Mouse (Mus musculus): ENCODE measurements around the gene C130050O18Rik. TPM values are rescaled to one million over a fixed set of nuclear protein-coding genes. Genes with fewer than 3 reads are reported as not detected.
A peak's percentile ranks its signal among the peaks of the same experiment; 100 is the strongest.

Gene C130050O18Rik
- polyA plus RNA-seq, 1 experiment from 2014 or later, result 1.5 TPM

DNA sequence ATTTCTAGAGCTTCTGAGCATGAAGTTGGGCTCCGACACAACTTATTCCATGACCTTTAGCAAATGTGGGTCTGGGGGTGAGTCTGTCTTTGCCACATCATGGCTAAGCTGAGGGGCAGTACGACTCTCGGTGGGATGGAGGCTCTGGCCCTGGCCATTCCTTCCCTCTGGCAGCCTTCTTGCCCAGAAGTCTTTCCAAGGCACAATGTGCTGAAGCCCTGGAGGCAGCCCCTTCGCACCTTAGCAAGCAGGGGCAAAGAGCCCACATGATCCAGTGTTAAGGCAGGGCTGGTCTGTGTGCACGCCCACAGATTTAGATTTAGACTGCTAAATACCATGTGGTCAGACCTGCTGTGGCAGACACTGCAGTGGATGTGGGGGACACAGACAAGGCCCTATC lies 6.3 kb upstream of the C130050O18Rik start:
- ATAC-seq (ENCODE audit: insufficient number of reproducible peaks, insufficient read depth, low FRiP score, low TSS enrichment, low read depth), result no peak
- H3K9me3 ChIP-seq, result no peaks in the 10 kb centered on the region
- no peak overlapping the region for H3K9ac ChIP-seq (replicated peaks)
- no peaks in the 10 kb centered on the region for H3K36me3 ChIP-seq
- 77% methylated on average over 5 of the region's 5 CpGs for WGBS
- H3K4me2 ChIP-seq, result no peak overlapping the region
- H3K4me1 ChIP-seq (replicated peaks), result peaks cover 15% of the 10 kb centered on the region
- peak overlapping the region; percentile 13; the same call in 1 of the 2 replicates for H3K27ac ChIP-seq
- no peak overlapping the region for H3K4me3 ChIP-seq (replicated peaks)
- no peaks in the 10 kb centered on the region for H3K27me3 ChIP-seq

- H3K9me3 ChIP-seq, result no peaks in the 10 kb centered on the region
- no peak overlapping the region for H3K4me2 ChIP-seq
- 94% methylated on average over 14 of the region's 14 CpGs for WGBS
- no peak overlapping the region for H3K4me3 ChIP-seq (replicated peaks)
- H3K27me3 ChIP-seq, result no peaks in the 10 kb centered on the region
- H3K27ac ChIP-seq, result no peak overlapping the region
- H3K9ac ChIP-seq (replicated peaks), result no peak overlapping the region
- no peaks in the 10 kb centered on the region for H3K36me3 ChIP-seq
- no peak for ATAC-seq (ENCODE audit: insufficient number of reproducible peaks, insufficient read depth, low FRiP score, low TSS enrichment, low read depth)
- peaks cover 7% of the 10 kb centered on the region for H3K4me1 ChIP-seq (replicated peaks)
Observed at GRCm38 (mm10) chr5:139399991-139400390, 5.1 kb upstream of the C130050O18Rik start.

DNA sequence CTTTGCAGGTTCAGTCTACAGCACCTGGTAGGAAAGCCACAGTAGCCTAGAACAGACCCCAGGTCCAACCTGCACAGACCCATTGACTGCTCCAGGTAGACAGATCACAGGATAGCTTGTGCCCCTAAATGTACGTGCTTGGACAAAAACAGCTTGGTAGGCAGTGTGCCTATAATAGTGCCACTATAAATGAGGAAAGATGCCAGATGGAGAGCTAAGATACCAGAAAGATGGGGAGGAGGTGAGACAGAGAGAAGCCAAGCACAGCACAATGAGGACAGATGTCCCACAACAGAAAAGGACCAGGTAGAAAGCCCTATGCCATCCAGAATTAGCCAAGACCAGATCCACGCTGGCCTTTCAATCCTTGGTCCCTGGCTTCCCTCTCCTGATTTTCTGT lies 3.0 kb upstream of the C130050O18Rik start:
- Histone ChIP-seq H3K27ac (no peak overlapping the region), H3K4me1 (replicated peaks) (peaks cover 20% of the 10 kb centered on the region), H3K27me3 (no peaks in the 10 kb centered on the region), H3K4me3 (replicated peaks) (no peak overlapping the region), H3K9me3 (no peaks in the 10 kb centered on the region), H3K4me2 (no peak overlapping the region), H3K36me3 (no peaks in the 10 kb centered on the region), H3K9ac (replicated peaks) (no peak overlapping the region)
- WGBS, result 81% methylated on average over 2 of the region's 2 CpGs
- ATAC-seq (ENCODE audit: insufficient number of reproducible peaks, insufficient read depth, low FRiP score, low TSS enrichment, low read depth), result no peak

DNA sequence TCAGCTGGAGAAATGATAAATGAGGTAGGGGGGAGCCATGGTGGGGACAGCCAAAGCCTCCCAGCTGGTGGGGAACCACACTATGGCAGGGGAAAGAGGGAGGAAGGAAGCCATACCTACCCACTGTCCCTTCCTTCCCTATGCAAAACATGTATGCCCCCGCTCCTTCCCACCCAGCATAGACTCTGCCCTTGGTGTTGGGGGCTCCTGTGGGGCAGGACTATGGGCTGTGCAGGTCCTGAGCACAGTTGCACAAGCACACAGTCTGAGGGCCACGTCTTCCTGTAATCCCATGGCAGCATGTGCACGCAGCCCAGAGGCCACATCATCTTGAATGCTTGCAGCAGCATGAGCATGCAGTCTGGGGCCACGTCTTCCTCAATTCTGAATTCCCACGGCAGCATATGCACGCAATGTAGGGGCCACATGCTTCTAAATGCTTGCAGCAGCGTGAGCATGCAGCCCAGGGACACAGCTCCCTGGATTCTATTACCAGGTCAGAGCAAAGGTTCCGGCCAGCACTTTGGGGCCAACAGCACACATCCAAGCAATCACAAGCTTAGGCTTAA lies 1.3 kb upstream of the C130050O18Rik start:
- H3K27me3 ChIP-seq, result no peaks in the 10 kb centered on the region
- H3K4me3 ChIP-seq (replicated peaks), result no peak overlapping the region
- no peak overlapping the region for H3K27ac ChIP-seq
- H3K36me3 ChIP-seq, result no peaks in the 10 kb centered on the region
- ATAC-seq (ENCODE audit: insufficient number of reproducible peaks, insufficient read depth, low FRiP score, low TSS enrichment, low read depth), result no peak
- H3K4me1 ChIP-seq (replicated peaks), result peaks cover 30% of the 10 kb centered on the region
- no peak overlapping the region for H3K4me2 ChIP-seq
- no peaks in the 10 kb centered on the region for H3K9me3 ChIP-seq
- 87% methylated on average over 8 of the region's 8 CpGs for WGBS
- no peak overlapping the region for H3K9ac ChIP-seq (replicated peaks)

DNA sequence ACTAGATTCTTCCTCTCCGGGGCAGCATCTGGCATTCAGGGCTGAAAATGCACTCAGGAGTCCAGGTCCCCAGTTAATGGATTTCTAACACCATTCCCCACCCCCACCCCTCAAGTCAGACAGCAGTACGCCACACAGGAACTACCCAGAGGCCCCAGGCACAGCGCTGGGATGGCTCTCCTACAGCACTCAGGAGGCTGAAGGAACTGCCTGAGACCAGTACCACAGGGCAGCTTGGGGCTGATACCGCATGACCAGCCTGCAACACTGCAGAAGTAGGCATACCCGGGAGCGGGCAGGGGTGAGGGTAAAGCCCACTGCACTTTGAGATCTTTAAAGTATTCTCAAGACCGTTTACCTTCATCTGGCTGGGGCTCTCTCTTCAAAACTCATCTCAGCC lies 398 bp downstream of the C130050O18Rik start:
- Histone ChIP-seq H3K4me3 (replicated peaks) (no peak overlapping the region), H3K4me1 (replicated peaks) (peaks cover 30% of the 10 kb centered on the region), H3K9ac (replicated peaks) (0 out of 2 replicates have a peak overlapping the region, but pooled peaks have one; percentile 23), H3K36me3 (no peaks in the 10 kb centered on the region), H3K4me2 (0 out of 2 replicates have a peak overlapping the region, but pooled peaks have one; percentile 4), H3K27me3 (no peaks in the 10 kb centered on the region), H3K27ac (peak overlapping the region; percentile 53), H3K9me3 (no peaks in the 10 kb centered on the region)
- ATAC-seq (ENCODE audit: insufficient number of reproducible peaks, insufficient read depth, low FRiP score, low TSS enrichment, low read depth), result peak; percentile 22; the same call in 1 of the 2 replicates
- WGBS, result 59% methylated on average over 7 of the region's 7 CpGs

DNA sequence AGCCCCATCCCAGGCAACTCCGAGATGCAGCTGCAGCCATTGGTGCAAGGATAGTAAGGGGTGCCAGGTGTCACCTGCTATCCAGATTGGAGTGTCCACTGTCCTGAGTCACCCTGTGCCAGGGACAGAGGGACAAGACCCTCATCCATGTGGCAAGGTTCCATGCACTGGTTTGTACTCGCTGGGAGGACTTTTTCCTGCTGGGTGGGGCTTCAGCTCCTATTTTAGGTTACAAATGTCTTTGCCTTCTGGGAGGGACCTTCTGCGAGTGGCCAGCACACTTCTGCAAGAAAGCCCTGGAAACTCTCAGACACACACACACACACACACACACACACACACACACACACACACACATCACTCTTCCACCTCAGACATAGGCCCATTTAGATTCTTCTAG lies 873 bp downstream of the C130050O18Rik start:
- Histone ChIP-seq H3K4me2 (0 out of 2 replicates have a peak overlapping the region, but pooled peaks have one; percentile 4), H3K27me3 (no peaks in the 10 kb centered on the region), H3K9ac (replicated peaks) (no peak overlapping the region), H3K27ac (peak overlapping the region; percentile 53), H3K36me3 (no peaks in the 10 kb centered on the region), H3K9me3 (no peaks in the 10 kb centered on the region), H3K4me3 (replicated peaks) (no peak overlapping the region), H3K4me1 (replicated peaks) (peaks cover 30% of the 10 kb centered on the region)
- WGBS, result 75% methylated on average over 3 of the region's 3 CpGs
- no peak for ATAC-seq (ENCODE audit: insufficient number of reproducible peaks, insufficient read depth, low FRiP score, low TSS enrichment, low read depth)

DNA sequence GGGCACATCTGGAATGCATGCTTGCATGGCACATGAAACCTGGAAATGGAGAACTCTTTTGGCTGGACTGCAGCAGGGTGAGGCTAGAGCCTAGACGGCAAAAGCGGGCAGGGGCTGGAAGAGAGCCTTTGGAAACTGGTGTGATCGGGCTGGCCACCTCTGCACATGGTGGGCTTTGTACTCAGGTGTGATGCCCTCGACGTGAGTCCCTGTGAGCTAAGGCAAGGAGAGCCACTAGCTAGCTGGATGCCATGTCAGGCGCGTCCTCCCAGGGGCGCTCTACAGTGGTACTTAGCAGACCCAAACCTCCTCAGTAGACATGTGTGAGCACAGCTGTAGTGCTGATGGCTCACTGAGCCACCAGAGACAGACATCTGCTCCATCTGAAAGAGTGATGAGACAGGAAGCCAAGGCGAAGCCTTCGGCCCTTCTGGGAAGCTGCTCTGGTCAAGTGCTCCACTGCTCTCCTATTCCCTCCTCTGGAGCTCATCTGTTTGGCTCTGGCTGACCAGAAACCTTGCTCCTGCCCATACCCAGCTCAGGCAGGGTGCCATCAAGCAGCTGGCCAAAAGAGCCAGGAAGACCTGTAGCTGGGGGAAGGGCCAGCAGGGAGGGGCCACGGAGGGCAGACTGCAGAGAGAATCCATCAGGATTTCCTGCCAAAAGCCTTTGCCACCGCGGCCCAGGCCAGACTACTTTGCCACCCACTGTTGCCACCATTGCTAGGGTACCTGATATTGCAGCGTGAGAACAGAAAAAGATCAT lies 2.2 kb downstream of the C130050O18Rik start:
- H3K36me3 ChIP-seq, result no peaks in the 10 kb centered on the region
- 84% methylated on average over 14 of the region's 14 CpGs for WGBS
- no peak overlapping the region for H3K4me3 ChIP-seq (replicated peaks)
- H3K9me3 ChIP-seq, result no peaks in the 10 kb centered on the region
- H3K4me2 ChIP-seq, result 0 out of 2 replicates have a peak overlapping the region, but pooled peaks have one; percentile 16
- no peak overlapping the region for H3K9ac ChIP-seq (replicated peaks)
- peaks cover 30% of the 10 kb centered on the region for H3K4me1 ChIP-seq (replicated peaks)
- no peaks in the 10 kb centered on the region for H3K27me3 ChIP-seq
- peak overlapping the region; percentile 59; the same call in 1 of the 2 replicates for H3K27ac ChIP-seq
- no peak for ATAC-seq (ENCODE audit: insufficient number of reproducible peaks, insufficient read depth, low FRiP score, low TSS enrichment, low read depth)

- H3K36me3 ChIP-seq, result no peaks in the 10 kb centered on the region
- H3K4me3 ChIP-seq (replicated peaks), result no peak overlapping the region
- no peaks in the 10 kb centered on the region for H3K9me3 ChIP-seq
- peaks cover 39% of the 10 kb centered on the region for H3K4me1 ChIP-seq (replicated peaks)
- no peaks in the 10 kb centered on the region for H3K27me3 ChIP-seq
- H3K27ac ChIP-seq, result 0 out of 2 replicates have a peak overlapping the region, but pooled peaks have one; percentile 23
- 82% methylated on average over 7 of the region's 7 CpGs for WGBS
- ATAC-seq (ENCODE audit: insufficient number of reproducible peaks, insufficient read depth, low FRiP score, low TSS enrichment, low read depth), result no peak
- no peak overlapping the region for H3K4me2 ChIP-seq
- 0 out of 2 replicates have a peak overlapping the region, but pooled peaks have one; percentile 12 for H3K9ac ChIP-seq (replicated peaks)
Observed at GRCm38 (mm10) chr5:139408511-139408910, 3.4 kb downstream of the C130050O18Rik start.

DNA sequence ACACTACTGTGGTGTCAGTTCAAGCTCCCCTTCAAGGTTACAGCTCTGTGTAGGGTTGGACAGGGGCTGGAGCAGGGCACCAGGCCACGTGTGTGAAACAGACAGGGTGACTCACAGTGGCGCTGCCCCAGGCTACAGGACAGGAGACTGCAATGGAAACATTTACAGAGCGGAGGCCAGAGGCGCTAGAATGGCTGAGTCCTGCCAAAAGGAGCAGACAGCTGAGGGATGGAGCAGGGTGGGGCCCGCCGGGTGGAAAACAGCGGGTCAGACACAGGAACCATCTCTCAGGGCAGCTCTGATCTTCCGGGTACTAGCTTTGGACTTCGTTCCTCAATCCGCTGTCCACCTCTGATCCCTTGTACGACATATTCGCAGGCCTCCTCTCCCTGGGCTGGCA lies 4.3 kb downstream of the C130050O18Rik start:
- no peak for ATAC-seq (ENCODE audit: insufficient number of reproducible peaks, insufficient read depth, low FRiP score, low TSS enrichment, low read depth)
- Histone ChIP-seq H3K27me3 (no peaks in the 10 kb centered on the region), H3K27ac (no peak overlapping the region), H3K9ac (replicated peaks) (no peak overlapping the region), H3K4me3 (replicated peaks) (no peak overlapping the region), H3K4me1 (replicated peaks) (peaks cover 46% of the 10 kb centered on the region), H3K9me3 (no peaks in the 10 kb centered on the region), H3K36me3 (no peaks in the 10 kb centered on the region; the same call in 1 of the 2 replicates), H3K4me2 (no peak overlapping the region)
- WGBS, result 85% methylated on average over 12 of the region's 12 CpGs

- Histone ChIP-seq H3K4me1 (replicated peaks) (peaks cover 44% of the 10 kb centered on the region), H3K4me2 (no peak overlapping the region), H3K9ac (replicated peaks) (no peak overlapping the region), H3K4me3 (replicated peaks) (no peak overlapping the region), H3K9me3 (no peaks in the 10 kb centered on the region), H3K27me3 (no peaks in the 10 kb centered on the region), H3K27ac (no peak overlapping the region), H3K36me3 (peaks cover 2% of the 10 kb centered on the region; the same call in 1 of the 2 replicates)
- WGBS, result 85% methylated on average over 4 of the region's 4 CpGs
- no peak for ATAC-seq (ENCODE audit: insufficient number of reproducible peaks, insufficient read depth, low FRiP score, low TSS enrichment, low read depth)
Observed at GRCm38 (mm10) chr5:139410056-139410455, 5.0 kb downstream of the C130050O18Rik start.

DNA sequence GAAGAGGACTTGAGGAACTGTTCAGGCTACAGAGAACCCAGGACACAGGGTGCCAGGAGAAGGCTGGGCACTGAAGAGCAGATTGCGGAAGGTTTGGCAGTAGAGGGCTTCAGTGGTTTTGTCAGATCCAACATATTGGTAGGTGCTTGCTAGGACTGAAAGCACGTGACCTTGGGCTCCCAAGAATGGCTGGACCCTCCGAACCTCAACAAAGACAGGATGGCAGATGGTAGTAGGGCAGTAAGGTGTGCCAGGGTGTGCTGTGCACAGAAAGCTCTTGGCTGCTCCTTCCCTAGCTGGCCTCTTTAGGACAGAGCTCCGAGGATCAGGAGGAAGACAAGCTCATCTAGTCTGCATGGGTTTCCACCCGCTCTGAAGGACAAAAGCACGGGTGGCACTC lies 6.0 kb downstream of the C130050O18Rik start:
- Histone ChIP-seq H3K36me3 (peaks cover 3% of the 10 kb centered on the region; the same call in 1 of the 2 replicates), H3K4me1 (replicated peaks) (peaks cover 33% of the 10 kb centered on the region), H3K4me2 (no peak overlapping the region), H3K4me3 (replicated peaks) (no peak overlapping the region), H3K9ac (replicated peaks) (no peak overlapping the region; the same call in 1 of the 2 replicates), H3K27ac (no peak overlapping the region), H3K9me3 (no peaks in the 10 kb centered on the region), H3K27me3 (no peaks in the 10 kb centered on the region)
- no peak for ATAC-seq (ENCODE audit: insufficient number of reproducible peaks, insufficient read depth, low FRiP score, low TSS enrichment, low read depth)
- WGBS, result 94% methylated on average over 6 of the region's 6 CpGs

All from limb, embryonic 12.5 days (tissue).